Mouse (Mus musculus): ENCODE results near the gene Prr5l. TPM values are rescaled to one million over a fixed set of nuclear protein-coding genes. Genes with fewer than 3 reads are reported as not detected.

The Prr5l gene
- polyA plus RNA-seq, 1 experiment from 2014 or later, result 38.1 TPM

DNA sequence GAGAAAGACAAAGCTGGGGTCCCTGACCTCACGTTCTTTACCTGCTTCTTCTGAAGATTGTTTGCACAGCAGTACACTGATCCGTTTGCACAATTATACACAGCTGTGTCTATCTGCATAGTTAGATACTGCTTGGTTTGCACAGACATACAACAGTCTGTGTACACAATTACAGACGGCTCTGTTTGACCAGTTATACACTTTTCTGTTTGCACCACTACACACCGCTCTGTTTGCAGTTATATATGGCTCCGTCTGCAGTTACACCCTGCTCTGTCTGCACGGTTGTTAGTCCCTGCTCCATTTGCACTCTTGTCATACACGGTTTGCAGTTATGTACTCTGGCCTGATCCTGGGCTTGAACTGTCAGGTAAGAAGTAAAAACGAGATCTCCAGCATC lies 141.2 kb downstream of the Prr5l start:
- TF ChIP-seq CTCF (IDR thresholded peaks at IDR 0.05; ENCODE audit: low read depth), result no peak
- ATAC-seq (replicated peaks; ENCODE audit: low FRiP score, low read depth) (no peak), DNase-seq (ENCODE audit: low spot score) (no peak)
- H3K4me3 ChIP-seq (replicated peaks; ENCODE audit: low read depth, low read length), result no peak overlapping the region
- no peak overlapping the region for H3K4me2 ChIP-seq (ENCODE audit: low read length)
- peaks cover 15% of the 10 kb centered on the region; the same call in 1 of the 2 replicates for H3K36me3 ChIP-seq (ENCODE audit: insufficient read depth, low read length)
- WGBS, result 71% methylated on average over 8 of the region's 8 CpGs
- H3K27ac ChIP-seq, result no peak overlapping the region
- no peaks in the 10 kb centered on the region for H3K27me3 ChIP-seq (ENCODE audit: insufficient read depth, low read length)
- no peak overlapping the region for H3K9ac ChIP-seq (ENCODE audit: low read depth, low read length)
- no peaks in the 10 kb centered on the region for H3K9me3 ChIP-seq (replicated peaks; ENCODE audit: low read length)
- H3K4me1 ChIP-seq (replicated peaks; ENCODE audit: insufficient read depth, low read length), result no peaks in the 10 kb centered on the region

DNA sequence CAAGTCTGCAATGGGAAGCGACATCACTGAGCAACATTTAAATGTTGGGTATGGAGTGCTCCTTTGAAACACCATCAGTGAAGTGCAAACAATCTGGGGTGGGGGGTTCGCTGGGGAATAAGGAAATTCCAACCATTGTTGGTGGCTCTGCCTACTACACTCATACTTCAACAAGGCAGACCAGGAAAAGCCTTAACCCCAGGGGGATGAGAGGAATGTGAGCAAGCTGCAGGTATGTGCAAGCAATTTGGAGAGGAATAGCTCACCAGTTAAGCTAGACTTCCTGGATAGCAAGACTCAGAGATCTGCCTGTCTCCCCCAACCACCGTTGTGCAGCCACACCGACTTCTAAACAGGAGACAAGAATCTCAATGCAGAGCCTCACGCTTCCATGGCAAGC lies 142.9 kb downstream of the Prr5l start:
- no peak for ATAC-seq (replicated peaks; ENCODE audit: low FRiP score, low read depth)
- no peaks in the 10 kb centered on the region for H3K27me3 ChIP-seq (ENCODE audit: insufficient read depth, low read length)
- no peak overlapping the region for H3K4me2 ChIP-seq (ENCODE audit: low read length)
- no peaks in the 10 kb centered on the region for H3K9me3 ChIP-seq (replicated peaks; ENCODE audit: low read length)
- 74% methylated on average over 5 of the region's 5 CpGs for WGBS
- H3K9ac ChIP-seq (ENCODE audit: low read depth, low read length), result no peak overlapping the region
- H3K4me3 ChIP-seq (replicated peaks; ENCODE audit: low read depth, low read length), result no peak overlapping the region
- no peak for DNase-seq (ENCODE audit: low spot score)
- no peak for TF ChIP-seq CTCF (IDR thresholded peaks at IDR 0.05; ENCODE audit: low read depth)
- H3K27ac ChIP-seq, result no peak overlapping the region
- peaks cover 15% of the 10 kb centered on the region; the same call in 1 of the 2 replicates for H3K36me3 ChIP-seq (ENCODE audit: insufficient read depth, low read length)
- H3K4me1 ChIP-seq (replicated peaks; ENCODE audit: insufficient read depth, low read length), result no peaks in the 10 kb centered on the region

DNA sequence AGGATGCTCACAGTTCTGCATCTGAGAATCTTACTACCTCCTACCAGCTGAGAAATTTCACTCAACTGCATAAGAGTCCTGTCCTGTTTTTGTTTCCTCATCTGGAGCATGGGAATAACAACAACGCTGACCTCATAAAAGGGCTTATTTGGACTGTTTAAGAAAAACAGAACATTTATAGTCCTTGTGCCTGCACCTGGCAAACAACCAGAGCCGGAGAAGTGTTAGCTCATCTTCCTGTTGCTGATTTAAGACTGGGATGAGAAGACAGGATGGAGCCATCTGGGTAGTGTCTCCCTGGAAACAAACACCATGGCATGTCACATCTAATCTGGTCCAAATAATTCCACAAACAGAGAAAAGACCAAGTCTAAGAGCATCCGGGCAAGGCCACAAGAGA lies 149.3 kb downstream of the Prr5l start:
- Histone ChIP-seq H3K27me3 (ENCODE audit: insufficient read depth, low read length) (no peaks in the 10 kb centered on the region), H3K4me1 (replicated peaks; ENCODE audit: insufficient read depth, low read length) (no peaks in the 10 kb centered on the region), H3K4me2 (ENCODE audit: low read length) (no peak overlapping the region), H3K27ac (no peak overlapping the region), H3K9ac (ENCODE audit: low read depth, low read length) (no peak overlapping the region), H3K36me3 (ENCODE audit: insufficient read depth, low read length) (peaks cover 31% of the 10 kb centered on the region; the same call in 1 of the 2 replicates), H3K4me3 (replicated peaks; ENCODE audit: low read depth, low read length) (no peak overlapping the region), H3K9me3 (replicated peaks; ENCODE audit: low read length) (no peaks in the 10 kb centered on the region)
- no peak for TF ChIP-seq CTCF (IDR thresholded peaks at IDR 0.05; ENCODE audit: low read depth)
- ATAC-seq (replicated peaks; ENCODE audit: low FRiP score, low read depth) (no peak), DNase-seq (ENCODE audit: low spot score) (peak; percentile 25)
- WGBS, result 58% methylated on average over 3 of the region's 3 CpGs

DNA sequence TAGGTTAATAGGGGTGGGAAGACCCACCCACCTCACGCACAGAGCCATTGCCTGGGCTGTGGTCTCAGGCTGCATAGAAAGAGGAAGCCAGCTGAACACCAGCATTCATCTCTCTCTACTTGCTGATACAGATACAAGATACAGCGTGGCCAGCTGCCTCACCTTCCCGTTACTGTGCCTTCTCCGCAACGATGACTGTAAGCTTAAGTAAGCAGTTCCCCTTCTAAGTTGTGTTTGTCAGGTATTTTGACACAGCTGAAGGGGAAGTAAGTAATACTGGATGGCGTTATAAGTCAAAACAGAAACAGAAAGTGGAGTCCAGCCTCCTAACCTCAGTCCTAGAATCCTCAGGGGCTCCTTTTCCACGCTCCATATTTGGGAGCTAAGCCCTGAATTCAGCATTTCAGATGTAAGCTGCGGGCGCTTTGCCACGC lies 150.0 kb downstream of the Prr5l start:
- Histone ChIP-seq H3K4me1 (replicated peaks; ENCODE audit: insufficient read depth, low read length) (no peaks in the 10 kb centered on the region), H3K9ac (ENCODE audit: low read depth, low read length) (no peak overlapping the region), H3K4me3 (replicated peaks; ENCODE audit: low read depth, low read length) (no peak overlapping the region), H3K27me3 (ENCODE audit: insufficient read depth, low read length) (no peaks in the 10 kb centered on the region), H3K36me3 (ENCODE audit: insufficient read depth, low read length) (peaks cover 35% of the 10 kb centered on the region; the same call in 1 of the 2 replicates), H3K9me3 (replicated peaks; ENCODE audit: low read length) (no peaks in the 10 kb centered on the region), H3K27ac (no peak overlapping the region), H3K4me2 (ENCODE audit: low read length) (no peak overlapping the region)
- no peak for ATAC-seq (replicated peaks; ENCODE audit: low FRiP score, low read depth)
- no peak for DNase-seq (ENCODE audit: low spot score)
- TF ChIP-seq CTCF (IDR thresholded peaks at IDR 0.05; ENCODE audit: low read depth), result no peak
- WGBS, result 89% methylated on average over 10 of the region's 10 CpGs

DNA sequence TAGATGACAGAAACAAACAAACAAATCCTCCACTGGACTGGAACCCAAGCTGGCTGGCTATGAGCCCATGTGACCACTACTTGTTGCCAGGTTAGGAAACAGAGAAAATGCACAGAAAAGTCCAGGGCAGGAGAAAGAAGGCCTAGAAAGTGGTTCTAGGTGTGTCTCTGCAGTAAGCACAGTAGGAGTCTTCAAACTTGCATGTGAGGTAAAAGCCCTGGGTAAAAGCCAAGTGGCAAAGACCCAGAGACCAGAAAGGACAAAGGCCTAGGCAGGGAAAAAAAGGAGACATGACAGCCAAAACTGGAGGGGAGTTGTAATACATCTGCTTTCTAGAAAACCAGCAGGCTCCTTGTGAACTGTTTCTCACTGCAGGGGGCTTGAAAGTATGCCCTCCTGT lies 151.9 kb downstream of the Prr5l start:
- Histone ChIP-seq H3K4me2 (ENCODE audit: low read length) (no peak overlapping the region), H3K9ac (ENCODE audit: low read depth, low read length) (no peak overlapping the region), H3K4me1 (replicated peaks; ENCODE audit: insufficient read depth, low read length) (no peaks in the 10 kb centered on the region), H3K27ac (no peak overlapping the region), H3K27me3 (ENCODE audit: insufficient read depth, low read length) (no peaks in the 10 kb centered on the region), H3K4me3 (replicated peaks; ENCODE audit: low read depth, low read length) (no peak overlapping the region), H3K9me3 (replicated peaks; ENCODE audit: low read length) (no peaks in the 10 kb centered on the region), H3K36me3 (ENCODE audit: insufficient read depth, low read length) (peaks cover 38% of the 10 kb centered on the region; the same call in 1 of the 2 replicates)
- ATAC-seq (replicated peaks; ENCODE audit: low FRiP score, low read depth) (no peak), DNase-seq (ENCODE audit: low spot score) (no peak)
- no peak for TF ChIP-seq CTCF (IDR thresholded peaks at IDR 0.05; ENCODE audit: low read depth)

DNA sequence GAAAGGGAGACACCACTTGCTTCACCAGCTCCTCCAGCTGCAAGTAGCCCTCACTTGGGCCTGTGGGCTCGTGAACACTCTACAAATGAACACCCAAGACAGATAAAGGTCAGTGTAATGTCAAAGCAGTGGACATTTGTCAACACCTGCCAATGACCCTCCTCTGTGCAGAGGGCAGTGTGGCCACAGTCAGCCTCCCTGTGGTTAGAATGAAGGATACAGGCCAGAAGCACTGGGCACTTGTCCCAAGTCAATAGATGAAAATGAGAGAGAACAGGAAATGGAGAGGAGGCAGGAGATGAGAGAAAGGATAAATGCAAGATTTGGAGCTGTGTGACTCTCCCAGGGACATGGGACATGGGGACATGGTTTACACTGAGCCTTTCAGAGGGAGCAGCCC lies 153.4 kb downstream of the Prr5l start:
- Histone ChIP-seq H3K27me3 (ENCODE audit: insufficient read depth, low read length) (no peaks in the 10 kb centered on the region), H3K9ac (ENCODE audit: low read depth, low read length) (no peak overlapping the region), H3K4me1 (replicated peaks; ENCODE audit: insufficient read depth, low read length) (no peaks in the 10 kb centered on the region), H3K27ac (no peak overlapping the region), H3K9me3 (replicated peaks; ENCODE audit: low read length) (no peaks in the 10 kb centered on the region), H3K4me2 (ENCODE audit: low read length) (no peak overlapping the region), H3K36me3 (ENCODE audit: insufficient read depth, low read length) (peaks cover 44% of the 10 kb centered on the region; the same call in 1 of the 2 replicates), H3K4me3 (replicated peaks; ENCODE audit: low read depth, low read length) (no peak overlapping the region)
- ATAC-seq (replicated peaks; ENCODE audit: low FRiP score, low read depth), result no peak
- no peak for DNase-seq (ENCODE audit: low spot score)
- 51% methylated on average over 1 of the region's 1 CpGs for WGBS
- TF ChIP-seq CTCF (IDR thresholded peaks at IDR 0.05; ENCODE audit: low read depth), result no peak

DNA sequence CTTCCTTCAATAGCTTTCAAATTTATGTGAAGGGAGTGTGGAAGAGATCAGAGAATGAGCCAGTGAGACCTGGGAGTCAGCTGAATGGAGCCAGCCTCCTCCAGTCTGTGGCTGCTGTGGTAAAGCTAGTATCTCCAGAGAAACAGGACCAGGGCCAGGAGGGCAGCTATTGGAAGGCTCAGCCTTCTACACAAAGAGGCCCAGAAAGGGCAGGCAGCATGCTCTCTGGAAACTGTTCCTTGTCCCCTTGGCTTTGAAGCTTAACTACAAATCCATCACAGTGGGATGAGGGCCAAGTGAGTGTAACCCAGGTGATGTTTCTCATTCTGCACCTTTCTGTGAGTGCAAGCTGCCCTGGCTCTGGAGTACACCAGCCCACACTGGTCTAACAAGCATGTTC lies 155.0 kb downstream of the Prr5l start:
- DNase-seq (ENCODE audit: low spot score), result no peak
- no peak for TF ChIP-seq CTCF (IDR thresholded peaks at IDR 0.05; ENCODE audit: low read depth)
- no peaks in the 10 kb centered on the region for H3K27me3 ChIP-seq (ENCODE audit: insufficient read depth, low read length)
- no peak overlapping the region for H3K27ac ChIP-seq
- H3K36me3 ChIP-seq (ENCODE audit: insufficient read depth, low read length), result peaks cover 39% of the 10 kb centered on the region; the same call in 1 of the 2 replicates
- no peaks in the 10 kb centered on the region for H3K9me3 ChIP-seq (replicated peaks; ENCODE audit: low read length)
- ATAC-seq (replicated peaks; ENCODE audit: low FRiP score, low read depth), result no peak
- H3K9ac ChIP-seq (ENCODE audit: low read depth, low read length), result no peak overlapping the region
- H3K4me1 ChIP-seq (replicated peaks; ENCODE audit: insufficient read depth, low read length), result 0 out of 2 replicates have a peak, but pooled peaks cover 4% of the 10 kb centered on the region
- H3K4me2 ChIP-seq (ENCODE audit: low read length), result no peak overlapping the region
- H3K4me3 ChIP-seq (replicated peaks; ENCODE audit: low read depth, low read length), result no peak overlapping the region

Data from kidney, postnatal 0 days (tissue).